Mouse (Mus musculus) liver, adult 2 months (tissue): Measurements from ENCODE around the gene Lig3. TPM values are rescaled to one million over a fixed set of nuclear protein-coding genes. Genes with fewer than 3 reads are reported as not detected.
"Not testable (repeated sequence)": the region's sequence is repeated elsewhere in the genome, so short reads cannot be mapped to it uniquely, and the experiment has no call there.

Experiments used
- DNase-seq: peaks from one replicate; pipeline ENCODE4 v3.0.0-alpha.2; 2011; ENCODE audit warnings: low read depth, low spot score; ENCODE audit errors: extremely low read depth
- H3K27ac ChIP-seq: fragments of 200-500 bp; replicated peaks from 2 replicates; pipeline ENCODE4 v1.5.1; 2012; ENCODE audit warnings: low read depth, mild to moderate bottlenecking, control low read depth, inconsistent platforms, low read length; ENCODE audit not compliant: insufficient read depth
- H3K27me3 ChIP-seq: fragments of 200-500 bp; 2 replicates; pipeline ENCODE4 v1.6.1; 2012; ENCODE audit warnings: mild to moderate bottlenecking, moderate library complexity, low read length, inconsistent platforms; ENCODE audit not compliant: control insufficient read depth, insufficient read depth
- H3K36me3 ChIP-seq: fragments of 200-500 bp; 2 replicates; pipeline ENCODE4 v1.6.1; 2012; ENCODE audit warnings: low read length, inconsistent platforms; ENCODE audit not compliant: control insufficient read depth, insufficient read depth
- H3K4me1 ChIP-seq: fragments of 200-500 bp; 2 replicates; pipeline ENCODE4 v1.6.1; 2011; ENCODE audit warnings: low read length; ENCODE audit not compliant: control insufficient read depth, insufficient read depth
- H3K4me3 ChIP-seq: fragments of 200-500 bp; 2 replicates; pipeline ENCODE4 v1.5.1; 2011; ENCODE audit warnings: low read depth, mild to moderate bottlenecking, control low read depth, low read length, moderate library complexity; ENCODE audit not compliant: insufficient read depth
- H3K79me2 ChIP-seq: fragments of 200-500 bp; 2 replicates; pipeline ENCODE4 v1.6.1; 2012; ENCODE audit warnings: inconsistent platforms, mild to moderate bottlenecking, low read length, moderate library complexity; ENCODE audit not compliant: control insufficient read depth, insufficient read depth
- H3K9ac ChIP-seq: fragments of 200-500 bp; 2 replicates; pipeline ENCODE4 v1.6.1; 2012; ENCODE audit warnings: low read depth, mild to moderate bottlenecking, control low read depth, inconsistent platforms, low read length
- CTCF ChIP-seq: fragments of 200-500 bp; IDR thresholded peaks from 2 replicates; pipeline ENCODE4 v1.5.1; 2011; ENCODE audit warnings: low read depth, low read length, control low read depth
- POLR2A ChIP-seq: fragments of 200-500 bp; IDR thresholded peaks from 2 replicates; pipeline ENCODE4 v1.6.1; 2011; ENCODE audit warnings: low read length, control low read depth; ENCODE audit not compliant: insufficient read depth; ENCODE audit errors: extremely low read depth
- WGBS: fragments of 180-500 bp; shearing (Covaris S2); methylation state at CpG from one replicate; pipeline ENCODE4 v1.1.7; 2018; 5-methylcytosine and 5-hydroxymethylcytosine counted together
- polyA plus RNA-seq: library from polyadenylated mRNA; depleted of rRNA; stranded (reverse); fragments of >200 nt; gene quantifications from 2 replicates; pipeline ENCODE4 v1.2.3, GENCODE M21; 2012
- total RNA-seq: library from RNA; depleted of rRNA; stranded (reverse); fragments of >200 nt; gene quantifications from 2 replicates; pipeline ENCODE4 v1.2.3, GENCODE M21; 2014

The Lig3 gene
- total and polyA plus RNA-seq, 2 experiments = 8.0 to 15.4 TPM

DNA sequence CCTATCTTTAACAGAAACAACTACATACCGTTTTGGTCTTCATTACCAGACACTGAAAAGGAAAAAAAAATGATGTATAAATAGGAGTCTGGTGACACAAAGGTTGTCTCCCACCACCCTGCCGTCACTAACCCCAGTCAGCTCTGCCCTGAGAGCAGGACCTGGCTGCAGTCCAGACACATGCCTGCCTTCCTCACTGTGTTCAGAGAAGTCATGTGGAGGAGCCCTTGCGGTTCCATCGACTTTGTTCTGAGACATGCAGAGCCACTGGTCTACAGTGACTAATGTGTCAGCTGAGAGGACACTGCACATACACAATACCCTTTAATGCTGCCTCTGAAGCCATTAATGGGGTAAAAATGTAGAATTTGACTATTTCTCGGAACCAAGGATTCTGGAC, 27.6 kb downstream of the Lig3 start:
- Histone ChIP-seq H3K9ac (no peak overlapping the region), H3K27ac (no peak overlapping the region), H3K4me3 (no peak overlapping the region), H3K27me3 (no peaks in the 10 kb centered on the region), H3K4me1 (no peaks in the 10 kb centered on the region), H3K79me2 (no peaks in the 10 kb centered on the region), H3K36me3 (peaks cover 59% of the 10 kb centered on the region)
- no peak for TF ChIP-seq POLR2A
- no peak for TF ChIP-seq CTCF
- DNase-seq = no peak
- WGBS = 82% methylated on average over 5 of the region's 5 CpGs

DNA sequence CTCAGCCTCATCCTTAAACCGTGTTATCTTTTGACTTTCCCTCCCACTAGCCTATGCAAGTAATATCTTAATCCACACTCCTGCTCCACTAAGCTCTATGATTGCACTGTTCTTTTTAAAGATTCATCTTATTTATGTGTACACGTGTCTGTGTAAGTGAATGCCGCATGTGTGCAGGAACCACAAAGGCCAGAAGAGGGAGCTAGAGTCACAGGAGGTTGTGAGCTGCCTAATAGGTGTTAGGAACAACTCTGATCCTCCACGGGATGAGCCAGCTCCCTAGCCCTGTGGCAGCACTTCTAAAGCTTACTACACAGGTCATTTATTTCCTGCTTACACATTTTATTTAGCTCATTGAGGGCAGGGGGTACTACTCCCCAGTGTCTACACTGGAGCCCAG, 38.4 kb downstream of the Lig3 start:
- Histone ChIP-seq H3K27ac (no peak overlapping the region), H3K4me3 (no peak overlapping the region), H3K4me1 (peaks cover 20% of the 10 kb centered on the region), H3K79me2 (no peaks in the 10 kb centered on the region; the same call in 1 of the 2 replicates), H3K27me3 (no peaks in the 10 kb centered on the region), H3K36me3 (peaks cover 2% of the 10 kb centered on the region; the same call in 1 of the 2 replicates), H3K9ac (no peak overlapping the region)
- peak; percentile 78 for DNase-seq
- WGBS = 54% methylated on average over 4 of the region's 4 CpGs
- TF ChIP-seq POLR2A (no peak), CTCF (peak; percentile 77)

DNA sequence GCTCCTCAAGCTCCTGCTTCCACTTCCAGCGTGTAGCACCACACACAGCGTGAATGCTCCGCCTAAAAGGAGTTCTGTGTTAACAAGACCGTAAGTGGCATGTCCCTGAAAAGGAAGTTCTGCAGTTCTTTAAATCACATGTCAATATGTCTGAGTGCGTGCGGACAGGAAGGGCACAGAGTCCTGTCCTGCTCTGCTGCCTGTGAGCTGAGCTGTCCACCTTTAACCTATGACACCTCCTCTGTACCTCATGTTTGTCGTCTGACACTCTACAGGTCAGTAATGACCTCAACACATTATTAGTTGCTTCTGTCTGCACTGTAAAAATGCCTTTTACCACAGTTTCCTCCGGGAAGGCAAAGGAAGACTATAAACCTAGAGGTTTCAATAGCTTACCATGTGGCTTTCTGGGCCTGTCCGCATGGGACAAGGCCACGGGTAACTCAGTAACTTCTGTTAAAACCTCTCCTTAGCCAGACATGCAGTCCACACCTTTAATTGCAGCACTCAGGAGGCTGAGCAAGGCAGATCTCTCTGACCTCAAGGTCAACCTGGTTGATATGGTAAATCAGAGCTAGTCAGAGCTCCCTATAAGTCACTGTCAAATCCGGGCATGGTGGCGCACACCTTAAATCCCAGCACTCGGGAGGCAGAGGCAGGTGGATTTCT, 40.0 kb downstream of the Lig3 start:
- WGBS = 42% methylated on average over 13 of the region's 13 CpGs

DNA sequence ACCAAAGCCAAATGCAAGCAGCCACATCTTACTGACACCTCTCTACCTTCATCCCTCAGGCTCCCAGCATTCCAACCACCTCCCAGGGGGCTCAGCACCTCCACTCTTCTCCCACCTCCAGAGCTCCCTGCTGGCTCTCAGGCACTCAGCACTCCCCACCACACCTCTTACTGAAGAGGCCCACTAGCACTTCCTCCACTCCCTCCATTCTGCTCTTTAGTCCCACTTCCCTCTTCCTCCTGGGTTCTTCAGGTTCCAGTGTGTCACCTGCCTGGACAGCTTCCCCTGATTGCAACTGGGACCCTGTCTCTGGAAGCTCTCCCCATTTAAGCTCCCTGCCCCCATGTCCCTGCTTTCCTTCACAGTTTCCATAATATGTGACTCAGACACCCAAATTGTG, 45.9 kb downstream of the Lig3 start:
- Histone ChIP-seq H3K27ac (no peak overlapping the region), H3K36me3 (peaks cover 7% of the 10 kb centered on the region), H3K79me2 (peaks cover 16% of the 10 kb centered on the region; the same call in 1 of the 2 replicates), H3K27me3 (no peaks in the 10 kb centered on the region), H3K9ac (no peak overlapping the region), H3K4me3 (no peak overlapping the region), H3K4me1 (no peaks in the 10 kb centered on the region)
- TF ChIP-seq POLR2A = no peak
- no peak for DNase-seq

More for the DNA sequence above, 40.0 kb downstream of the Lig3 start:
- Histone ChIP-seq H3K79me2 (no peaks in the 10 kb centered on the region; the same call in 1 of the 2 replicates), H3K27me3 (no peaks in the 10 kb centered on the region), H3K9ac (no peak overlapping the region; the same call in 1 of the 2 replicates), H3K4me3 (no peak overlapping the region), H3K27ac (peak overlapping the region; percentile 59), H3K4me1 (peaks cover 20% of the 10 kb centered on the region), H3K36me3 (peaks cover 2% of the 10 kb centered on the region; the same call in 1 of the 2 replicates)
- TF ChIP-seq POLR2A (no peak), CTCF (no peak)
- DNase-seq = peak; percentile 85

DNA sequence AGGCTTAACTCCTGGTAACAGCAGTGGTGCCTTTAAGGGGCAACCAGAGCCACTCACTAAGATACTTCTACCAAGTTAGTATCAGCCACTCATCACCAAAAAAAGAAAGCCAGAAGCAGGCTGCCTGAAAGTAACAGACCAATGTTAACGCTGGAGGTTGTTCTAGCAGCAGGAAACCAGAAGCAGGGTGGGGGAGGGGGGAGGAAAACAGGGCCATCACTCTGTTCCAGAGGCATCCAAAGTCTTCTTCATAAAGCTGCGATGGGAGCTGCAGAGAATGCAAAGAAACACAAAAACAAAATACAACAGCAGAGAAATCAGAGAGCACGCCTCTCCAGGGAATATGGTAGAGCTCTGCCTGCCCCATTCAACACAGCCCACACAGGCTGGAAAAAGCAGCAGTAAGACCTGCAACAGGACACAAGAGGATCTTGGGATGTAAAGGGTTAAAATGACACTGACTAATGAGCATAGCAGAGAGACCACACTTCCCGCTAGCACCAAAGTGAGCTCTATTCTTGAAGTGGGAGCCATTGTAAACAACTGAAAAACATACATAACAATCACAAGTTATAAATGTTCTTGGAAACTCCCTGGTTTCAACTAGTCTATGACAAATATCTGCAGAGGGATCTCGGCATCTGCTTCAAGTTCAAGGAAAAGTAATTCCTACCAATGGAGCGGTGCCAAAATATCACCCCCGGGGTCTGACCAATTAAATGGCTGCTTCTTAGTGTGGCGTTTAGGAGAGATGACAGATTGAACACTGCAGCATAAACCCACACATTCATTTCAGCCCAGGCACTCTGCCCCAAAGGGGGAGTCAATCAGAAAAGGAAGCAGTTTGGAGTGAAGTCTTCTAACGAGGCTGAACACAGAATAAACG, 50.3 kb downstream of the Lig3 start:
- TF ChIP-seq POLR2A (no peak), CTCF (no peak)
- no peak for DNase-seq

DNA sequence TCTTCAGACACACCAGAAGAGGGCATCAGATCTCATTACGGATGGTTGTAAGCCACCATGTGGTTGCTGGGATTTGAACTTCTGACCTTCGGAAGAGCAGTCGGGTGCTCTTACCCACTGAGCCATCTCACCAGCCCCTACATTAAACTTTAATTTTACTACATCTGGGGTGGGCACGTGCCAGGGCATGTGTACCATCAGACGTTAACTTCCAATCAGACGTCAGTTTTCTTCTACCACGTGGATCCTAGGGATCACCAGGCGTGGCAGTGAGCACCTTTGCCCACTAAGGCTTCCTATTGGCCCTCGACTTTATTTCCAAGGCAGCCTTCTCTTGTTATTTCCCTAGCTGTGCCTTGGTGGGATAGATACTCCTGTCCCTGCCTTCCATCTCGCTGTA, 51.5 kb downstream of the Lig3 start:
- H3K27me3 ChIP-seq, H3K27ac ChIP-seq, H3K4me3 ChIP-seq, DNase-seq, H3K4me1 ChIP-seq, H3K9ac ChIP-seq: not testable (repeated sequence)
- H3K36me3 ChIP-seq = peaks cover 15% of the 10 kb centered on the region
- WGBS = 85% methylated on average over 10 of the region's 10 CpGs
- peaks cover 23% of the 10 kb centered on the region; the same call in 1 of the 2 replicates for H3K79me2 ChIP-seq

More for the DNA sequence above, 50.3 kb downstream of the Lig3 start:
- Histone ChIP-seq H3K27me3 (no peaks in the 10 kb centered on the region), H3K4me3 (no peak overlapping the region), H3K27ac (no peak overlapping the region), H3K79me2 (peaks cover 26% of the 10 kb centered on the region; the same call in 1 of the 2 replicates), H3K9ac (no peak overlapping the region), H3K4me1 (no peaks in the 10 kb centered on the region), H3K36me3 (peaks cover 12% of the 10 kb centered on the region)
- WGBS = 68% methylated on average over 10 of the region's 10 CpGs
